In the genomic region with DNA sequence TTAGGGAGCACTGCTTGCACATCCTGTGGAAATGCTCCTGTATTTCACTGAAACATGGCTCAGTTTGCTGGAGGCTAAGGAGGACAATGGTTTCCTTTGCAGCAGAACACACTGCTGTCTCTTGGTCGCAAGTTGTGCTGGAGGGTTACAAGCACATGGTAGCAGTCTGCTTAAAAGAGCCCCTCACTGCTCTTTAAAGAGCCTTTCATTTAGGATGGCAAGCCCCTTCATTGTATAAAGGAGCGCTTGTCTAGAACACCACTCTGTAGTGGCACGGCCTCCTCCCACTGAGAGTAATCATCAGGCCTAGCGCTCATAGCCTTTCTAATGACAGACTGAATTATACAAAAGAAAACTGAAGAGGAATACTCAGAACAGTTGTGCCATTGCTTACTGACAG, we compare ENCODE assay signal across 15 mouse cellular contexts.
DNase-seq lines count a peak whose midpoint lies in the region; ATAC-seq and TF ChIP-seq lines count a peak whose summit lies in the region.
"Had no signal": no experiment of that assay in that cellular context is flagged by ENCODE, and none has a peak within 500 bp of the region (broad histone marks: within the 10 kb centered on the region; RNA-seq: fewer than 3 reads in every experiment).

No protein-coding gene starts in this region.

- H3K4me2 ChIP-seq in forebrain, embryonic 16.5 days (ENCODE audit: low read length), result no peak overlapping the region
- H3K4me2 ChIP-seq in heart, embryonic 14.5 days (ENCODE audit: low read length), result no peak overlapping the region
- no peak overlapping the region for H3K4me2 ChIP-seq in heart, embryonic 12.5 days
- no peak overlapping the region for H3K4me2 ChIP-seq in midbrain, embryonic 11.5 days
- no peak overlapping the region for H3K4me2 ChIP-seq in midbrain, postnatal 0 days (ENCODE audit: low read depth, low read length, poor library complexity, severe bottlenecking)
- H3K4me2 ChIP-seq: liver, embryonic 15.5 days; midbrain, embryonic 15.5 days had no signal

- no peak overlapping the region for H3K9ac ChIP-seq in forebrain, embryonic 16.5 days (replicated peaks; ENCODE audit: low read depth, low read length)
- no peak overlapping the region for H3K9ac ChIP-seq in heart, embryonic 14.5 days (ENCODE audit: low read length)
- H3K9ac ChIP-seq in heart, embryonic 12.5 days, result no peak overlapping the region
- no peak overlapping the region for H3K9ac ChIP-seq in midbrain, embryonic 11.5 days (ENCODE audit: low read length)
- H3K9ac ChIP-seq in midbrain, postnatal 0 days (replicated peaks; ENCODE audit: low read length, poor library complexity, severe bottlenecking), result no peak overlapping the region
- H3K9ac ChIP-seq: liver, embryonic 15.5 days; midbrain, embryonic 15.5 days had no signal

- H3K4me3 ChIP-seq in forebrain, embryonic 10.5 days, result no peak overlapping the region
- H3K4me3 ChIP-seq in forebrain, embryonic 16.5 days (replicated peaks; ENCODE audit: low read length), result no peak overlapping the region
- no peak overlapping the region for H3K4me3 ChIP-seq in heart, embryonic 14.5 days (ENCODE audit: control insufficient read depth in 1 of 2, insufficient read depth in 1 of 2, low read depth in 1 of 2, low read length in 2 of 2)
- no peak overlapping the region for H3K4me3 ChIP-seq in heart, embryonic 12.5 days
- H3K4me3 ChIP-seq in midbrain, embryonic 11.5 days (ENCODE audit: low read depth, low read length), result no peak overlapping the region
- H3K4me3 ChIP-seq in midbrain, postnatal 0 days (ENCODE audit: low read depth, low read length), result no peak overlapping the region
- H3K4me3 ChIP-seq: erythroblast, embryonic 14.5 days; liver, embryonic 15.5 days; midbrain, embryonic 15.5 days had no signal

- H3K4me1 ChIP-seq in forebrain, embryonic 10.5 days, result peaks cover 15% of the 10 kb centered on the region
- no peaks in the 10 kb centered on the region for H3K4me1 ChIP-seq in forebrain, embryonic 16.5 days (replicated peaks; ENCODE audit: control insufficient read depth, insufficient read depth, low read length)
- peaks cover 0 to 5% of the 10 kb centered on the region in 2 experiments; a peak in 2 of 4 replicates for H3K4me1 ChIP-seq in heart, embryonic 14.5 days (ENCODE audit: control insufficient read depth in 2 of 2, insufficient read depth in 2 of 2, low read length in 2 of 2)
- H3K4me1 ChIP-seq in heart, embryonic 12.5 days (replicated peaks), result peaks cover 4% of the 10 kb centered on the region; the same call in 1 of the 2 replicates
- H3K4me1 ChIP-seq in midbrain, embryonic 11.5 days (ENCODE audit: control insufficient read depth, insufficient read depth, low read length), result no peaks in the 10 kb centered on the region
- no peaks in the 10 kb centered on the region for H3K4me1 ChIP-seq in midbrain, postnatal 0 days (ENCODE audit: insufficient read depth, low read length)
- H3K4me1 ChIP-seq: liver, embryonic 15.5 days; midbrain, embryonic 15.5 days had no signal

- no peaks in the 10 kb centered on the region for H3K9me3 ChIP-seq in forebrain, embryonic 10.5 days
- H3K9me3 ChIP-seq in forebrain, embryonic 16.5 days (ENCODE audit: control insufficient read depth, low read length), result no peaks in the 10 kb centered on the region
- H3K9me3 ChIP-seq in heart, embryonic 14.5 days (ENCODE audit: control insufficient read depth, low read length), result no peaks in the 10 kb centered on the region
- H3K9me3 ChIP-seq in heart, embryonic 12.5 days (replicated peaks), result no peaks in the 10 kb centered on the region
- H3K9me3 ChIP-seq in midbrain, embryonic 11.5 days (ENCODE audit: control insufficient read depth, low read length), result no peaks in the 10 kb centered on the region
- H3K9me3 ChIP-seq in midbrain, postnatal 0 days (ENCODE audit: low read length), result no peaks in the 10 kb centered on the region
- H3K9me3 ChIP-seq: liver, embryonic 15.5 days; midbrain, embryonic 15.5 days had no signal

- 0 out of 2 replicates have a peak overlapping the region, but pooled peaks have one; percentile 44 for H3K27ac ChIP-seq in forebrain, embryonic 10.5 days
- H3K27ac ChIP-seq in forebrain, embryonic 16.5 days (ENCODE audit: low read length), result no peak overlapping the region
- peak overlapping the region; percentile 27 to 33; a peak in 3 of 4 replicates for H3K27ac ChIP-seq in heart, embryonic 14.5 days (replicated peaks in 1 of 2; ENCODE audit: control insufficient read depth in 1 of 2, insufficient read depth in 1 of 2, low read depth in 2 of 2, low read length in 2 of 2)
- no peak overlapping the region for H3K27ac ChIP-seq in heart, embryonic 12.5 days (ENCODE audit: poor library complexity, severe bottlenecking)
- no peak overlapping the region for H3K27ac ChIP-seq in midbrain, embryonic 11.5 days (ENCODE audit: low read depth, low read length)
- H3K27ac ChIP-seq in midbrain, postnatal 0 days (ENCODE audit: low read depth, low read length), result no peak overlapping the region
- H3K27ac ChIP-seq: liver, embryonic 15.5 days; midbrain, embryonic 15.5 days had no signal

- TF ChIP-seq CTCF in midbrain, postnatal 0 days (IDR thresholded peaks at IDR 0.05), result no peak

- DNase-seq in forebrain, embryonic 10.5 days (ENCODE audit: extremely low spot score, low spot score), result no peak
- DNase-seq in midbrain, embryonic 11.5 days (ENCODE audit: low spot score, missing footprints), result peak; percentile 73
- DNase-seq in midbrain, postnatal 0 days (ENCODE audit: low spot score), result no peak
- DNase-seq in adrenal gland, postnatal 4 days (ENCODE audit: low spot score in 2 of 2), result no peak
- DNase-seq: adrenal gland, adult 8-10 months; cerebellum, adult 8-10 months; kidney, postnatal 4 days; thymus, postnatal 4 days had no signal

- H3K27me3 ChIP-seq in forebrain, embryonic 10.5 days (ENCODE audit: poor library complexity, severe bottlenecking), result no peaks in the 10 kb centered on the region
- H3K27me3 ChIP-seq in forebrain, embryonic 16.5 days (replicated peaks; ENCODE audit: control insufficient read depth, insufficient read depth, low read length), result no peaks in the 10 kb centered on the region
- no peaks in the 10 kb centered on the region for H3K27me3 ChIP-seq in heart, embryonic 14.5 days (ENCODE audit: control insufficient read depth, insufficient read depth, low read length)
- no peaks in the 10 kb centered on the region for H3K27me3 ChIP-seq in heart, embryonic 12.5 days (replicated peaks)
- H3K27me3 ChIP-seq in midbrain, embryonic 11.5 days (ENCODE audit: control insufficient read depth, insufficient read depth, low read length), result no peaks in the 10 kb centered on the region
- H3K27me3 ChIP-seq in midbrain, postnatal 0 days (ENCODE audit: insufficient read depth, low read length), result no peaks in the 10 kb centered on the region
- H3K27me3 ChIP-seq: liver, embryonic 15.5 days; midbrain, embryonic 15.5 days had no signal

- H3K36me3 ChIP-seq in forebrain, embryonic 10.5 days (replicated peaks), result no peaks in the 10 kb centered on the region
- H3K36me3 ChIP-seq in forebrain, embryonic 16.5 days (ENCODE audit: control insufficient read depth, insufficient read depth), result no peaks in the 10 kb centered on the region
- H3K36me3 ChIP-seq in heart, embryonic 14.5 days (ENCODE audit: control insufficient read depth, insufficient read depth, low read length), result no peaks in the 10 kb centered on the region
- no peaks in the 10 kb centered on the region for H3K36me3 ChIP-seq in heart, embryonic 12.5 days
- no peaks in the 10 kb centered on the region for H3K36me3 ChIP-seq in midbrain, embryonic 11.5 days (ENCODE audit: control insufficient read depth, insufficient read depth, low read length)
- no peaks in the 10 kb centered on the region for H3K36me3 ChIP-seq in midbrain, postnatal 0 days (ENCODE audit: insufficient read depth, low read length)
- H3K36me3 ChIP-seq: liver, embryonic 15.5 days; midbrain, embryonic 15.5 days had no signal

- 56% methylated on average over 4 of the region's 4 CpGs for WGBS in forebrain, embryonic 10.5 days
- WGBS in forebrain, embryonic 16.5 days, result 37% methylated on average over 4 of the region's 4 CpGs
- WGBS in heart, embryonic 14.5 days, result 80% methylated on average over 4 of the region's 4 CpGs
- WGBS in heart, embryonic 12.5 days, result 89% methylated on average over 4 of the region's 4 CpGs
- WGBS in midbrain, embryonic 11.5 days, result 69% methylated on average over 4 of the region's 4 CpGs
- 66% methylated on average over 4 of the region's 4 CpGs for WGBS in midbrain, postnatal 0 days

- no peak for ATAC-seq in forebrain, embryonic 16.5 days
- no peak for ATAC-seq in heart, embryonic 14.5 days (ENCODE audit: insufficient number of reproducible peaks, insufficient read depth, low FRiP score, low read depth)
- no peak for ATAC-seq in heart, embryonic 12.5 days (ENCODE audit: insufficient number of reproducible peaks, low FRiP score)
- no peak for ATAC-seq in midbrain, embryonic 11.5 days (ENCODE audit: low FRiP score)
- ATAC-seq in midbrain, postnatal 0 days (ENCODE audit: low FRiP score), result no peak
- ATAC-seq: lung, postnatal 0 days; midbrain, embryonic 15.5 days had no signal

Comparison
In these comparisons a context has a peak if more than half of its experiments do, and no peak if none do; other contexts are left out.
1. H3K27ac ChIP-seq: peak in forebrain, embryonic 10.5 days (single experiment) and heart, embryonic 14.5 days (2 of 2); none in forebrain, embryonic 16.5 days (single experiment), heart, embryonic 12.5 days (single experiment), midbrain, embryonic 11.5 days (single experiment) and midbrain, postnatal 0 days (single experiment).